Mouse (Mus musculus): ENCODE measurements around the gene Skp1a.
"Not testable (repeated sequence)": the region's sequence is repeated elsewhere in the genome, so short reads cannot be mapped to it uniquely, and the experiment has no call there.

The Skp1a gene

DNA sequence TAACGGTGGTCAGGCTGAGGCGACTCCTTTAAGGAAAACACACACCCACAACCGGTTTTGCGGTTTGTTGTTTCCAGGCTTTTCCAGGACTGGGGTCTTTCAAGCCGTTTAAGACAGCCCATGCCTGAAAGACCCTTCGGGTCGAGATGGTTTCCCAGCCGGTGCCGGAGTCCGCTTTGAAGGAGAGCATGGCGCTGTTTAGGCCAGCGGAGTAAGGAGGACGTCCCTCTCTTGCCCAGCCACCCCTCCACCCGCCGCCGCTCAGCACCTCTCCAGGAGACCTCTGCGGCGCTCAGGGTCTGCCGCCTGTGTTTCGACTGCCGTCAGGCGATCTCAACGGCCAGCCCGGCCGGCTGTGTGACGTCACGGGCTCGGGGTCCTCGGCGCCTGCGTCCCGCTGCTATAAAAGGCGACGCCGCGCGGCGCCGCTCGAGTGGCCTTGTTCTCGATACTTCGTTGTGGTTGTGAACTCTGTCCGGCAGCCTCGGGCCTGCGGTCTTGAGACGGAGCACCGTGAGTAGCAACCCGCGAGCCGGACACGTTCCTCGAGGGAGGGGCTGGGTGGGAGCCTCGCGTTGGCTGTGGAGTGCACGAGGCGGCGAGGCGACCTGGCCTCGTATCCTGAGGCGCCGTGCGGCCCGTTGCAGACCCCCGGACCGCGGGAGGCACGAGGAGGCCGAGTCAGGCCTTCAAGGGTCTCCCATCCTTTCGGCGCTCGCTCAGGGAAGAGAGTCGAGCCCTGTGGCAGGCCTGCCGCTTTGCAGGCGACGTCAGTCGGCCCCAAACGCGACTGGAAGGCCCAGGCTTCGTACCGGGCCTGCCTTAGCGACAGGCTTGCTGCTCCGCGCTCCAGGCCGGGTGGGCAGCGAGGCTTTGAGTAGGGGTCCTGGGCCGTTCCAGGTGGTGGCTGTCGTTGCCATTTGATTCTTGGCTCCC lies at the start of gene Skp1a:
Gene Skp1a (plus strand): TSS at position 390 of the 936 bp plus-strand sequence.
- in situ Hi-C loops (cut with MboI, MseI): no loop called here

DNA sequence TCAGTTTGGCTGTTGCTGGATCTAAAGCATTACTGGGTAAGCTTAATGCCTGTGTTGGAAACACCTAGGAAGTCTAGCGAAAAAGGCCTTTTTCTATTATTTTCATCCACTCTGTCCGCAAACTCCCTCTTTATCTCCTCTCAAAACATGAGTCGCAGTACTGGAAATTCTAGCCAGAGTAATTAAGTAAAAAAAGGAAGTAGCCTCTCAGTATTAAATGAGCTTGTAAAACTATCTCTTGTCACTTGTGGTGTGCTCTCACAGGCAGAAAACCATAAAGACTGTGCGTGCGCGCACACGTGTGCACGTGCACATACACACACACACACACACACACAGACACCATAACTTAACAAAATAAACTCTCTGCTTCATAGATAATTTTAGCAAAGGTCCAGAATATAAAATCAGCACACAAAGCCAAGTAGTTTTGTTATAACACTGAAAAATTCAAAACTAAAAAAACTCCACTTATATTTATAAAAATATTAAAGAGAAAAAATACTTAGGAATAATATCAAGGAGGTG lies 35.2 kb upstream of the Skp1a start:
- in situ Hi-C loops (cut with MboI, MseI): not testable (repeated sequence)

DNA sequence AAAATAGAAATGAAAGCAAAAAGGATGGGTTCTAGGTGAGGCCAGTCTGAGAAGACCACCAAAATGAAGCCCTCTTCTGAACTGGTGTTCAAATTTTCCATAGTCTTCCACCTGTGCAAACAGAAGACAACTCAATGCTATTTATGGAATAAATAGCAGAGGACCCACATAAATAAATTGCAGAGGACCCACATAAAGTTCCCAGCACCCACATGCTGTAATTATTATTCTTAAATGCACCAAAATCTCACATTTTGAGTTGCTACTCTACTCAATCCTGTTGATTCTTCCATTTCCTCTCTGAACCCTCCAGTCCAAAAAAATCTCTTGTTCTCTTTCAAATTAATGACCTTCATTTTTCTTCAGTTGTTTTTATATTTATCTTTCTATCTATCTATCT lies 17.9 kb upstream of the Skp1a start, which contains the start of gene Olfr1371:
Gene Olfr1371 (minus strand): TSS at position 101 of the 400 bp plus-strand sequence.
- in situ Hi-C loops (cut with MboI, MseI): loop anchor here (5.0 kb wide), 1 partner anchor 72 kb away; no protein-coding TSS in a partner anchor

DNA sequence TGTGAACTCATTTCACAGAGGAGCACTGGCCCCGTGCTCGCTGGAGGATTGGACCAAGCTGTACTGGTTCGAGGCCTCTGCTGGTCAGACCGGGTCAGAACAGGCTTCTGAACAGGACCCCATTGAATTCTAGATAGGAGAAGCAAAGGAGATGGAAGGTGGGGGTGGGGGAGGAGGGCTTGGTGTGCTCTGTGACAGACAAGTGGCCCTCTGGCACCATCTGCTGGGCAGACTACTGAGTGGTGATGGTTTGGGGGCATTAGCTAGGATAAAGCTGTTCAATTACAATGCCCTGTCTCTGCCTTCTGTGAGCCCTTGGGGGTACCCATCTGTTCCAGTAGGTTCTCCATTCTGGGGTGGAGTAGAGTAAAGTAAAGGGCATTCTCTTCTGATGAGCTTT lies 11.5 kb upstream of the Skp1a start:
- in situ Hi-C loops (cut with MboI, MseI): loop anchor here (5.0 kb wide), 1 partner anchor 403 kb away; no protein-coding TSS in a partner anchor

DNA sequence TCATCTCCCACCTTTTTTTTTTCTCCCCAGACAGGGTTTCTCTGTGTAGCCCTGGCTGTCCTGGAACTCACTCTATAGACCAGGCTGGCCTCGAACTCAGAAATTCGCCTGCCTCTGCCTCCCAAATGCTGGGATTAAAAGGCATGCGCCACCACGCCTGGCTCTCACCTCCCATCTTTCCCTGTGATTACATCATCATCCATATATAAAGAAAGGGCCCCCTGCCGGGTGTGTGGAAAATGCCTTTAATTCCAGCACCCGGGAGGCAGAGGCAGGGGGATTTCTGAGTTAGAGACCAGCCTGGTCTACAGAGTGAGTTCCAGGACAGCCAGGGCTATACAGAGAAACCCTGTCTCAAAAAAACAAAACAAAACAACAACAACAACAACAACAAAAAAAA lies 9.9 kb upstream of the Skp1a start:
- in situ Hi-C loops (cut with MboI, MseI): loop anchor here (5.0 kb wide), 1 partner anchor 405 kb away; no protein-coding TSS in a partner anchor

DNA sequence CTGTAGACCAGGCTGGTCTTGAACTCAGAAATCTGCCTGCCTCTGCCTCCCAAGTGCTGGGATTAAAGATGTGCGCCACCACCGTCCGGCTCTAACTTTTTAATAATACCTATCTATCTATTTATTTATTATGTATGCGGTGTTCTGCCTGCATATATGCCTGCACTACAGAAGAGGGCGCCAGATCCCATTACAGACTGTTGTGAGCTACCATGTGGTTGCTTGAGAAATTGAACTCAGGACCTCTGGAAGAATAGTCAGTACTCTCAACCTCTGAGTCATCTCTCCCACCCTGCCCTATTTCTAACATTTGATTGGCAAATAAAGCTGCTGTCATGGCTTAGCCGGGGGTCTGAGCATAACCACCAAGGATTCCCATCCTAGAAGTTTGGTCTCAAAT lies 8.9 kb upstream of the Skp1a start:
- in situ Hi-C loops (cut with MboI, MseI): loop anchor here (5.0 kb wide), 1 partner anchor 406 kb away; no protein-coding TSS in a partner anchor

DNA sequence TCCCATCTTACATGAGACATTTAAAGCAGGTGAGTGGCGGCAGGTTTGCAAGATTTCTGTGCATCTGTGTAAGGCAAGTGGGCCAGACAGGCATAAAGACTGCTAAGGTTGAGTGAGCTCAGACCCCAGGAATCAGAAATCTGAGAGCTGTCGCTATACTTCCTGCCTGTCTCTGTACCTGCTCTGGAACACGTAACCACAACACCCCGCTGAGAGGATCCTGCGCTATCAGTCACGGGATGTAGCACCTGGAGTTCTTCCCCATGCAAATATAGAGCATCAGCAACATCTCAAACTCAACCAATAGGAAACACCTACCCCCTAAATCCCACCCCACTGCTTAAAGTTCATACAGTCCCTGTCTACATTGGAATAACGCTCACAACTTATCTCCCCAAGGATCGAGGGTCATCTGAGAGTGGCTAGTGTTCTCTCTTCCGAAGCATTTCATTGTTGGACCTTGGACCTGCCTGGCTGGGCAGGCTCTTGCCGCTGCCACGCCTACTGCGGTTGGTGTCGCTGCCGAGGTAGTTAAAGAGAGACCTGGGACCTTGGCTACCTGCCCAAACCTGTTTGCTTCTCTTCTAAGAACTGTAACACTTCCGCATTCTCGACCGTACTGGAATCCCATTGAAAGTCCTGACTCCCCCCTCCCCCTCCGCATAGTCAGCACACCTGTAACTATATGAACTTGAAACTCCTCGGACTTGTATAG lies 7.7 kb upstream of the Skp1a start:
- in situ Hi-C loops (cut with MboI, MseI): loop anchor here (5.0 kb wide), 1 partner anchor 407 kb away; no protein-coding TSS in a partner anchor

DNA sequence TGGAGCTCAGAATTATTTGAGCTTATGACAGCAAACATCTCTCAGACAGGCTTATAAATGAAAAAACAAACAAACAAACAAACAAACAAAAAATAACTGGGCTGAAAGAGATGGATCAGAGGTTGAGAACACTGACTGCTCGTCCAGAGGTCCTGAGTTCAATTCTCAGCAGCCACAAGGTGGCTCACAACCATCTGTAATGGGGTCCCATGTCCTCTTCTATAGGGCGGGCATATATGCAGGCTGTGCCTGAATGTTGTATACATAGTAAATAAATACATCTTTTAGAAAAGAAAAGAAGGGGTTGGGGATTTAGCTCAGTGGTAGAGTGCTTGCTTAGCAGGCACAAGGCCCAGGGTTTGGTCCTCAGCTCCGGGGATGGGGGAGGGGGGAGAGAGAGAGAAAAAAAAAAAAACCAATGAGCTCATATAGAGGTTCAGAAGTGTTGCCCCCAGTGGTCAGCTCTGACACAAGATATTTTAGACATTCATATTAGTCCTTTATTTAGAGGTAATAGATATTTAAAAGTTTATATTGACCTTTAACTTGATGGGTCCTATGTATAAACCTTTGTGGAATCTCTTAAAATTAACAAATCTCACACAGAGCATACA lies 5.7 kb upstream of the Skp1a start:
- in situ Hi-C loops (cut with MboI, MseI): no loop called here

DNA sequence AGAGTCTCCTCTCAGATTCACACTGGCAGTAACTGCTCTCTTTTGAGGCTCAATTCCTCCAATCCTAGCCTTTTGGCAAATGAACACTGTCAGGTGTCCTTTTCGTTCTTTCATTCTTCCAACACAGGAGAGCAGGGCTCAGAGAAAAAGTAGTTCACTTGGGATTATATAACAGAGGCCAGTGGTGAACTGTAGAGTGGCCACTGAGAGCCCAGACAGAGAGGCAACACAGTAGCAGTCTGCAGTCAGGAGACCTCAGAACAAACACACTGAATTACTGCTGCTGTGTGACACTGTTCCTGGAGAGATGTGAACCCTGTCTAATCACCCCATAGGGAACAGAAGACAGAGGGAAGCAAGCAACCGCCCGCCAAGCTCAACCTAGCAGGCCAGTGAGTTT lies 4.7 kb upstream of the Skp1a start:
- in situ Hi-C loops (cut with MboI, MseI): no loop called here

DNA sequence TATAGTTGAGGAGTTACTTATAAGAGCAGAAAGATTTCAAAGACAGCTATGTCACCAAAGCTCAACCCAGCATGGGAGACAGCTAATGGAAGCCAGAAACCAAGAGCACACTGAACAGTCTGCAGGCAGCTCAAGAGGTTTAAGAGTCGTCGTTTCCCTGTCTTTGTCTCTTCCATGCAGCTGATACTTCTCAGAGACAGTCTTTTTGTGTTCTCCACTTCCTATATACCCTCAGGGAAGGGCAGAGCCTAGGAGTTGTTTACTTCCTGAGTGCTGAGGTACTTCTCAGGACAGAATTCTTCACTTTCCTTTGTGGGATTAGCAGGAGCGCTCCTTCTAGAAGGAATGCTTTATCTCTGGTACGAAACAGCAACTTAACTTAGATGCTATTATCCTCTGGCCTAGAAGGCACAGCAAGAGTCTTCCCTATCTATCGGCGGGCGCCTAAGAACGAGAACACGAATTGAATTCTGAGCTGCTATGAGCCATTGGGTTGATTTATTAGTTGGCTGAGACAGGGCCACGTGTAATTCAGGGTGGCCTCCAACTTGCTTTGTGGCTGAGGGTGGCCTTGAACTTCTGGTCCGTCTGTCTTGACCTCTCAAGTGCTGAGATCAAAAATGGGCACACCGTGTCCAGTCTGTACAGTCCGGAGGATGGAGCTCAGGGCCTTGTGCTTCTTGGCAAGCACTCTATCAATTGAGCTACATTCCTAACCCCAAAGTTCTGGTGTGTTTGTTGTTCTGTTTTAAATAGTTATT lies 4.1 kb upstream of the Skp1a start:
- in situ Hi-C loops (cut with MboI, MseI): no loop called here

DNA sequence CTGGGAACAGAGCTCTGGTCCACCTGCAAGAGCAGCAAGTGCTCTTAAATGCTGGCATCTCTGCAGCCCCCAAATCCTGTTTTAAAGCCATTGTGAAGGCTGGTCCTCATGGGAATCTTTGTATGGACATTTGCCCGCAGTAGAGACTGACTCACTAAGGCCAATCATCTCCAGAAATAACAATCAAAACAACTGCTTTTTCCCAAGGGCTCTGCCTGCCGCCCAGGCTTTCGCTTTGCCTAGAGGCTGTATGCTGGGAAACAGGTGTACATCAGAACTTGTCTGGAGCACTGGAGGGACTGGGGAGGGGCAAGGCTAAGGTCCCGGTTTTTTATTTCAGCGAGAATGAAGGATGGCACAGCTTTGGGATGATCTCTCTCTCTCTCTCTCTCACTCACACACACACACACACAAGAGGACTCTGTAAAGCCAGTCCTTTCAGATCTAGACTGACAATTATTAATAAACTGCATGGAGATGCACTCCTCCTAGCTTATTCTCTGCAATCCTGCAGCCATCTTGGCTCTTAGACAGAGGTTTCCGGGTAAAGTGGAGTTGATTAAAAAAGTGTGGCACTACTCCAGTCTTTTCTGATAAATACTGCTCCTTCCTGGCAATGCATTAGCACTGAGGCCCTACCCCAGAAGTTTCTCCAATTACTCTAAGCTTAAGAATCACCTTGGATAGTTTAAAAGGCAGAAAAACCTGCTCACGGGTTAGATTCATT lies 2.9 kb upstream of the Skp1a start:
- in situ Hi-C loops (cut with MboI, MseI): no loop called here

DNA sequence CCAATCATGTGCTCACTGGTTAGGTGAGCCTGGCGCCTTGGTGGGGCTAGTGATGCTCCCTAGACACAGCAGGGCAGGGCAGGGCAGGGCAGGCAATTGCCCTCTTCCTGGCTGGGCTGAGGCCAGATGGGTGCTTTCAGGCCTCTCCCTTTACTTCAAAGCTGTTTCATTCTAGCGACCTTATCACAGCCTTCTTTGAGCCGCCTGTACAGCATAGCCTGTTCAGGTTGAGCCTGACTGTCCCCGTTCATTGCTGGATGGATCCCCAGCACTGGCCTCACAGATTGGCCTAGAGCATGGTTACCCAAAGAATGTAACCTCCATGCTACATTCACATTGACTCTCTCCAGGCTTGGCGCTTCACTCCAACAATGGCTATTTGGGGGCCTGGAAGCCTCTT lies 1.1 kb upstream of the Skp1a start:
- in situ Hi-C loops (cut with MboI, MseI): no loop called here

DNA sequence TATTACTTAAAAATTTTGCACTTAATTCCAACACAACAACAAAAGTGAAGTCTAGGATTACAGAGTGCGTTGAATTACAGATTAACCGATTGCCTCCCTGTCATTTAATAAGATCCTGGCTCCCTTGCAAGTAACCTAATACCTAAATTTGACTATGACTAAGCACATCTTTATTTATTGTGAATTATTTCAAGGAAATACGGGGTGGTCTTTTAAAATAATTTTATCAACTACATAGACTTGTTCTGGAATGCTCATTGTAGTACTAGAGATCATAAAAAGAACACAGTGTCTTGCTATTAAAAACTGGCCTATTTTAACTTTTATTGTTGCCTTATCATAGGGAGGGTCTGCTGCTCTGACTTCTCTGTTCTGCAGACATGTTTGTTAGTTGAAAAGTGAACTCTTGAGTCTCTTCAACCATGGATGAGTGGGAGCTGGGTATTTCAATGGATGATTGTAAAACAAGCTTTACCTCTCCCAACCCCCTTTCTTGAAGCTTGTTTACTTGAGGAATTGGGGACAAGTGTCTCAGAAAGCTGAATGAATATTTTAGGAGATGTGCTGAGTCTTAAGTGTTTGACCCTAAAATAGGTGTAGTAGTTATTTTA lies 1.4 kb downstream of the Skp1a start:
- in situ Hi-C loops (cut with MboI, MseI): no loop called here

DNA sequence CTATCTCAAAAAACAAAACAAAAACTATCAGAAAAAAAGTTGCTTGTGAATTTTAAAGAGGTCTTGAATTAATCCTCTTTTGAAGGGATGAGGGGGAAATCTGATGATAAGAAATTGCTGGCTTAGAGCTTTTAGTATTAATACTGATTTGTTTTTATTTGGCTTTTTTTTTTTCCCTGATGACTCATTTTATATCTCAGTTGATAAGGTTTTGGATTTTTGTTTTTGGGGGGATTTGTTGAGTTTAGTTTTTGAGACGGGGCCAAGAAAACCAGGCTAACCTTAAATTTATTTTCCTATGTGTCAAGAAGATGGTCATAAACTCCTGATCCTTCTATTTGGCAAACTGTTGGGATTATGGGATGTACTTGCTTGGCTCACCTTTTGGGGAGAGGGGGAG lies 2.1 kb downstream of the Skp1a start:
- in situ Hi-C loops (cut with MboI, MseI): no loop called here

DNA sequence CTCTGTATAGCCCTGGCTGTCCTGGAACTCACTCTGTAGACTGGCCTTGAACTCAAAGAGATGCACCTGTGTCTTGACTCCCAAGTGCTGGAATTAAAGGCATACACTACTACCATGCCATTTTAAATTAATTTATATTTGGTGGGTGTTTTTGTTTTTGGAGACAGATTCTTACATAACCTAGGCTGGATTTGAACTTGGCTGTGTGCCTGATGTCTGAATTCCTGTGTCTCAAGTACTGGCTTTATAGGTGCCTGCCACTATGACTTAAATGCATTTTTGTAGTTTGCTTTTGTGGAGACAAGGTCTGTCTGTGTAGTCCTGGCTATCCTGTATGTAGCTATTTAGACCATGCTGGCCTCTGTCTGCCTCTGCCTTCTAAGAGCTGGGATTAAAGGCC lies 2.7 kb downstream of the Skp1a start:
- in situ Hi-C loops (cut with MboI, MseI): no loop called here

DNA sequence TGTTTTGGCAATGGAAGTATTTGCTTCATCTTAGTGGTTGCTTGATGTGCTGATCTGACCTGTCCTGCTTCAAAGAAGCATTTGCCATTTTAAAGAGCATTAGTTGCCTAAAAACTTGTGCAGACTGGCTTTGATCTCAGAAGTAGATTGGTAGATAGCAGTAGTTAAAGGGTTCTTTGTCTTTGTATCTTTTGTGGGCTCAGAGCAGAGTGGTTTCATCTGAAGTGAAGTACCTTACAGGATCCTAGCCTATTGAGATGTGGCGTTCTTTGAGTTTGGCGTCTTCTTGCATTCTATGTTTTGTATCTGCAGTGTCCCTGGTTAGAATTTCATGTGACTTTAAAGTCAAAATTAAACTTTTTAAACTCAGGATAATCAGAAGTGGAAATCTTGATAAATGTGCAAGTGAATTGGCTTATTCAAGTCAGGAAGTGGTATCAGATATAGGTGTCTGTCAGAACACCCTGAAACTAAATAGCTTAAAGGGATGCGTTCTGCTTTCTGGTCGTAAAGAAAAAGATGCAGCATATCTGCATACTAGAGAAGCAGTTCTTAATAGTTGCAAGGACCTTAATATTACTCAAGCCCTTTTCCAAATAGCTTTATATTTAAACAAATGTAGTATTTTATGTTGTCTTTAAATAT lies 9.2 kb downstream of the Skp1a start:
- in situ Hi-C loops (cut with MboI, MseI): no loop called here

DNA sequence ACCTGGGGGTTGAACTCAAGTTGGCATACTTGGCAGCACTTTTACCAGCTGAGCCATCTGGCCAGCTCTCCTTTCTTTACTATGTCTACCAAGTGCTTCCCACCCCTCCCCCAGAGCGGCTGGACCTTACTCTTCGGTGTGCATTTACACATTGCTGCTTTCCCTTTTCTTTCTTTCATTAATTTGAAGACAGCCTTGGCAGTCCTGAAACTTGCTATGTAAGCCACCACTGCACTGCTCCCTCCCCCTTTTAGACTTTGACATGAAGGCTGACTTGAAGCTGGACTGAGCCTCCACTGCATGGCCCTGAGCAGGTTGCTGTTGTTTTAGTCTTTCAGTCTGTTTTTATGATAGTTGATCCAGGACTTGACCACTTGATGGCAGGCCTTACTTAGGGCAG lies 17.7 kb downstream of the Skp1a start:
- in situ Hi-C loops (cut with MboI, MseI): no loop called here

DNA sequence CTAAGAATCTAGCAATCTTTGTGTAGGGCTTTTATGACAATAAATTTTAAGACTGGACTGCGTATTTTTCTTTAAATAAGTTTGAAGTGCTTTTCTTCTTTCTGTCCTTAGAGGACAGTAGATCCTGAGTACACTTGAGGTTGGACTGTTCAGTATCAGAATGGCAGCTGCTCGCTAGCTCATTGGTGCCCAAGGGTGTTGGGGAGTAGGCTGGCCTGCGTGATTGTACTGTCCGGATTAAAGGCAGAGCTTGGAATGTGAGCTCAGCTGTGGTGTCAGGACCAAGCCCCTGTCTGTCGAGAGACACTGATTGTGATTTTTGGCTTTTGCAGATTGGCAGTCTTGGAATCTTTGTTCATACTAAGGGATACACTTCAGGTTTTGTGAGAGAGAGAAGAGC lies 20.0 kb downstream of the Skp1a start:
- in situ Hi-C loops (cut with MboI, MseI): no loop called here

DNA sequence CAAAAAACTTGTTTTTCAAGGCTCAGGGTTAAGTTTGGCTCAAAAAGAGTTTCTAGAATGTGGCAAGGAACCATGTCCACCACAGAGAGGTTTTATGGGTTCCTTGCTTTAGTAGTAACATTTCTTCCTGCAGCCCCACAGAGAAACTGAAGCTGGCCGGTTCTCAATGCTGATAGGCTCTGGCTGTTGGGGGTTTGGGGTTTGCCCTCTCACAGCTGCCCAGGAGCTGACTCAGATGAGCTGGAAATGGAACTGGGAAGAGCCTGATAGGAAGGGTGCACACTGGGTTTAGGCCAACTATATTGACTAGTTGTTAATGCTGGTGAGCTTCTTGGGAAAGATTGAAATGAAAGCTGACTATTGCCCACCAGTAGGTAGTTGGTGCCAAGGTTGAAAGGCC lies 20.9 kb downstream of the Skp1a start:
- in situ Hi-C loops (cut with MboI, MseI): no loop called here
